Mouse (Mus musculus): ENCODE data around the gene Nubpl.

The Nubpl gene

GRCm38 (mm10) chr12:52242712-52243111, 145.2 kb downstream of the Nubpl start:
- in situ Hi-C loops (cut with MboI, MseI) = no loop called here

- in situ Hi-C loops (cut with MboI, MseI) = no loop called here
These were observed 149.9 kb downstream of the Nubpl start for GRCm38 (mm10) chr12:52247438-52247837.

- in situ Hi-C loops (cut with MboI, MseI) = no loop called here
These were observed 151.0 kb downstream of the Nubpl start for GRCm38 (mm10) chr12:52248531-52248930.

- in situ Hi-C loops (cut with MboI, MseI) = no loop called here
These were observed 156.6 kb downstream of the Nubpl start for GRCm38 (mm10) chr12:52254089-52254488.

- in situ Hi-C loops (cut with MboI, MseI) = no loop called here
These were observed 170.6 kb downstream of the Nubpl start for GRCm38 (mm10) chr12:52268131-52268530.

- in situ Hi-C loops (cut with MboI, MseI) = no loop called here
These were observed 175.3 kb downstream of the Nubpl start for GRCm38 (mm10) chr12:52272828-52273227.

- in situ Hi-C loops (cut with MboI, MseI) = no loop called here
These were observed 178.8 kb downstream of the Nubpl start for GRCm38 (mm10) chr12:52276320-52276719.

GRCm38 (mm10) chr12:52281232-52281631, 183.7 kb downstream of the Nubpl start:
- in situ Hi-C loops (cut with MboI, MseI) = no loop called here

GRCm38 (mm10) chr12:52284471-52284870, 186.9 kb downstream of the Nubpl start:
- in situ Hi-C loops (cut with MboI, MseI) = no loop called here

- in situ Hi-C loops (cut with MboI, MseI) = no loop called here
These were observed 189.3 kb downstream of the Nubpl start for GRCm38 (mm10) chr12:52286802-52287201.

- in situ Hi-C loops (cut with MboI, MseI) = no loop called here
These were observed 191.0 kb downstream of the Nubpl start for GRCm38 (mm10) chr12:52288537-52288936.

GRCm38 (mm10) chr12:52288941-52289567, 191.5 kb downstream of the Nubpl start:
- in situ Hi-C loops (cut with MboI, MseI) = no loop called here

GRCm38 (mm10) chr12:52289594-52289993, 192.1 kb downstream of the Nubpl start:
- in situ Hi-C loops (cut with MboI, MseI) = no loop called here

GRCm38 (mm10) chr12:52293931-52294330, 196.4 kb downstream of the Nubpl start:
- in situ Hi-C loops (cut with MboI, MseI) = no loop called here

GRCm38 (mm10) chr12:52297988-52298387, 200.5 kb downstream of the Nubpl start:
- in situ Hi-C loops (cut with MboI, MseI) = no loop called here

- in situ Hi-C loops (cut with MboI, MseI) = no loop called here
These were observed 201.1 kb downstream of the Nubpl start for GRCm38 (mm10) chr12:52298683-52299082.

GRCm38 (mm10) chr12:52302961-52303360, 205.4 kb downstream of the Nubpl start:
- in situ Hi-C loops (cut with MboI, MseI) = no loop called here

- in situ Hi-C loops (cut with MboI, MseI) = no loop called here
These were observed 208.8 kb downstream of the Nubpl start for GRCm38 (mm10) chr12:52306348-52306747.

GRCm38 (mm10) chr12:52307331-52307982, 209.9 kb downstream of the Nubpl start:
- in situ Hi-C loops (cut with MboI, MseI) = no loop called here

- in situ Hi-C loops (cut with MboI, MseI) = no loop called here
These were observed 211.1 kb downstream of the Nubpl start for GRCm38 (mm10) chr12:52308628-52309027.

GRCm38 (mm10) chr12:52314818-52315217, 217.3 kb downstream of the Nubpl start:
- in situ Hi-C loops (cut with MboI, MseI) = no loop called here

- in situ Hi-C loops (cut with MboI, MseI) = no loop called here
These were observed 220.1 kb downstream of the Nubpl start for GRCm38 (mm10) chr12:52317635-52318034.

- in situ Hi-C loops (cut with MboI, MseI) = no loop called here
These were observed 220.9 kb downstream of the Nubpl start for GRCm38 (mm10) chr12:52318426-52318825.
